Mouse (Mus musculus) 3T3-L1 (cell line): Measurements from ENCODE around the gene Gm11077.

Experiments used
- DNase-seq: peaks from one replicate; pipeline ENCODE4 v3.0.0-alpha.2; 2015; ENCODE audit warnings: low read depth, low spot score

Gm11077 gene

GRCm38 (mm10) chr6:140729272-140729671 lies at the start of gene Gm11077:
Gene Gm11077 (plus strand): TSS chr6:140729284.
- DNase-seq: no peak

- no peak for DNase-seq
Measured at GRCm38 (mm10) chr6:140680713-140681112, 48.4 kb upstream of the Gm11077 start.

DNA sequence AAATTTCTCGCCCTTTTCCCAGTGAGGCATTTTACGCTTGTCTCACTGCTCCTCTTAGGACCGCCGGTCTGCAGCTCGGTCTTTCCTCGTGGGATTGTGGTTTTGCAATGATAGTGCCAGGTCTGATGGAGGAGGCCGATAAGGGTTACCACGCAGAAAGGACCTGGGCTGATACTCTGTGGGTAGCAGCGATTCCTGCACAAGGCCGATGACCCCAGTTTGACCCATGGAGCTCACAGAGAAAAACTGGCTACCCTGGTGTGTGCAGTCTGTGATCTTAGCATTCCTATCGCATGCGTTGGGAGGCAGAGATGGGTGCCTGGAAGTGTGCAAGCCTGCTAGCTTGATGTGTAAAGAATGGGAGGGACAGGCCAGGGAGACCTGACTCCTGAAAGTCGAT lies 46.3 kb upstream of the Gm11077 start:
- DNase-seq: no peak

DNA sequence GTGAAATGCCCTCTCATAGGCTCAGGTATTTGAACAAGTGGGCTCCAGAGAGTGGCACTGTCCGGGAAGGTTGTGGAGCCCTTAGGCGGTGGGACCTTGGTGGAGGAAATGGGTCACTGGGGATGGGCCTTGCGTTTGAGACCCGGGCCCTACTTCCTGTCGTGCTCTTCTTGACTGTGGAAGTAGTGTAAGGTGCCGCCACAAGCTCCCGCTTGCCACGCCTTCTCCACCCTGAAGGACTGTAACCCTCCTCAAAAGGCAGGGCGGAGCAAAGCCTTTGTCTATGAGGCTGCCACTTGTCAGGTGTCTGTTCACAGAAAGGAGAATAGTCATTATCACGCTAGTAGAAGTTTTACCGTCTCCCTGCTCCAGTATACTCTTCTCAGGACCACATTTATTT lies 44.7 kb upstream of the Gm11077 start:
- DNase-seq: no peak

GRCm38 (mm10) chr6:140689617-140690404 lies 39.3 kb upstream of the Gm11077 start:
- no peak for DNase-seq

DNA sequence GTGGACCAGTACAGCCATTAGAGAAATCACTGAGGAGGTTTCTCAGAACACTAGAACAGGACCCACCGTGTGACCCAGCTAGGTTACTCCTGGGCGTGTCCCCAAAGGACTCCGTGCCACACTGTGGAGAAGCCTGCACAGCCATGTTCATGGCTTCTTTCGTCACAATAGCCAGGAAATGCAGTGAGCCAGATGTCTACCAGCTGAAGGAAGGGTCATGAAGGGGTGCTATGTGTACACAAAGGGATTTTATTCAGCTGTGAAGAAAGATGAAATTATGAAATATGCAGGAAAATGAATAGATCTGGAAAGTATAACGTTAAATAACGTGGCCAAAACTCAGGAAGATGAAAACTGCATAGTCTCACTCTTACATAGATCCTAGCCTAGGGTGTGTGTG lies 36.9 kb upstream of the Gm11077 start:
- no peak for DNase-seq

- DNase-seq: no peak
Measured at GRCm38 (mm10) chr6:140696192-140696879, 32.7 kb upstream of the Gm11077 start.

DNA sequence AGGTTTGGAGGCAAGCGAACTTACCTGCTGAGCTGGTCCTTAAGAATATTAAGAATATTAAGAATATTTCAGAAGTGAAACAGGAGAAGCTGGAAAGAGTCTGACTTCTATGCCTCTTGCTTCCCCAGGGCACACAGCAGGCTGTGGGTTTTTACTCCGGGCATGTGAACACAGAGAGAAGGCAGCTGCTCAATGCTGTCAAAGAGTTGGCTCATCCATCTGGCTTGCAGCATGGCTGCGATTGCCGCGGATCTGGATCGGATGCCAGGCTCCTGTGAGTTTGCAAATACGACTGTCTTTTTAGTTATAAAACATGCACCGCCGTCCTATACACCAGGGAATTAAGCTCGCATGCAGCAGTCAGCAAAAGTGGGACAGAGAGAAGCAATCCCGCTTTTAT lies 31.1 kb upstream of the Gm11077 start:
- no peak for DNase-seq

GRCm38 (mm10) chr6:140698596-140698995 lies 30.5 kb upstream of the Gm11077 start:
- DNase-seq: no peak

GRCm38 (mm10) chr6:140701259-140701658 lies 27.8 kb upstream of the Gm11077 start:
- DNase-seq: no peak

DNA sequence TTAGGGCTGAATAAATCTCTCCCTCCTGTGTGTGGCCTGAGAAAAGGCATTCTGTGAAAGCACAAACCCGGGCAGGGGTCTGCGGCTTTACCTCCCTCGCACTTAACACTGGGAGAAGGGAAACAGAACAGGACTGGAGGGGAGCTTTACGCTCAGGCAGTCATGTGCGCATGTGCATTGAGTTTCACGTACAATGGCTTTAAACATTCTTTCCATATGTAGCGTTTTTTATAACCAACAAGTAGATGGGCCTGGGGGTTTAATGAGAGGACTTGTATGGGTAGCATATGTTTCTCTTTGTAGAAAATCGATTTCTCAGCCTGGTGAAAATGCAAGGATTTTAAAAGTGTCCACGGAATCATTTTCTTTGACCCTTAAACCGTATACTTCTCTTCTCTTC lies 24.0 kb upstream of the Gm11077 start:
- DNase-seq: no peak

GRCm38 (mm10) chr6:140706056-140706455 lies 23.0 kb upstream of the Gm11077 start:
- no peak for DNase-seq

DNA sequence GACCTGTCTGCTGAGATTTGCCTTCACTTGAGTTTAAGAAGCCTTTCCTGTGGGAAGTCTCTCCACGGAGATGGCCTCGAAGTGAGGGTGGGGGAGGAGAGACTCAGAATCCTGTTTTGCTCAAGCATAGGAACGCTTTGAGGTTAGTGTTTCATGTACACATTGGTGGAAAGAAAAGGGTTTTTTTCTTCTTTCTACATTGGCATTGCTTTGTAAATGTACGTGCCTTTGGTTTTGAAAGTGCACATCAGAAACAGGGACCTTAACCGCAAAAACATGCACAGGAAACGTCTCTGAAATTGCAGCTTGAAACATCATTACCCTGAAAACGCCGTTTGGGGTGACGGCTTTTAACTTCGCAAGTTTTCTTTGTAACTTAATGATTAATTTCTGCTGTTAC lies 21.0 kb upstream of the Gm11077 start:
- DNase-seq: no peak

GRCm38 (mm10) chr6:140709415-140710107 lies 19.5 kb upstream of the Gm11077 start:
- DNase-seq: peak; percentile 22

GRCm38 (mm10) chr6:140712754-140713153 lies 16.3 kb upstream of the Gm11077 start:
- peak; percentile 81 for DNase-seq

DNA sequence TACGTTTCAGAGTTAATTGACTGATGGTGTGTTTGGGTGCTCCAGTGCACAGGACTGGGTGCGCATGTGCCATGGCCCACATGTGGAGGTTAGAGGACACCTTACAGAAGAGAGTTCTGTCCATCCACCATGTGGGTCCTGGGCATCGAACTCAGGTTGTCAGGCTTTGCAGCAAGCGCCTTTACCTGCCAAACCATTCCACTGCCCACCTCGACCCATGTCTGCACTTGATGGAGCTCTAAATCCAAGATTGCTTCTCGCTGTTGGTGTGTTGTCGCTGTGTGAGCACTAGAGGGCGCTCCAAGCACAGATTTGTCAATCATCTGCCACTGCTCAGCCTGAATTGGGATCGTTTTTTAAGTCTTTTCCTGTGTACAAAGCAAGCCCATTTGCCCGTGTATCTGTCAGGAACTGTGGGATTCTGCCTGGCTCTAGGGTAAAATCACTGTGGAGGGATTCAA lies 14.1 kb upstream of the Gm11077 start:
- peak; percentile 88 for DNase-seq

- DNase-seq: no peak
Measured at GRCm38 (mm10) chr6:140722058-140722457, 7.0 kb upstream of the Gm11077 start.

DNA sequence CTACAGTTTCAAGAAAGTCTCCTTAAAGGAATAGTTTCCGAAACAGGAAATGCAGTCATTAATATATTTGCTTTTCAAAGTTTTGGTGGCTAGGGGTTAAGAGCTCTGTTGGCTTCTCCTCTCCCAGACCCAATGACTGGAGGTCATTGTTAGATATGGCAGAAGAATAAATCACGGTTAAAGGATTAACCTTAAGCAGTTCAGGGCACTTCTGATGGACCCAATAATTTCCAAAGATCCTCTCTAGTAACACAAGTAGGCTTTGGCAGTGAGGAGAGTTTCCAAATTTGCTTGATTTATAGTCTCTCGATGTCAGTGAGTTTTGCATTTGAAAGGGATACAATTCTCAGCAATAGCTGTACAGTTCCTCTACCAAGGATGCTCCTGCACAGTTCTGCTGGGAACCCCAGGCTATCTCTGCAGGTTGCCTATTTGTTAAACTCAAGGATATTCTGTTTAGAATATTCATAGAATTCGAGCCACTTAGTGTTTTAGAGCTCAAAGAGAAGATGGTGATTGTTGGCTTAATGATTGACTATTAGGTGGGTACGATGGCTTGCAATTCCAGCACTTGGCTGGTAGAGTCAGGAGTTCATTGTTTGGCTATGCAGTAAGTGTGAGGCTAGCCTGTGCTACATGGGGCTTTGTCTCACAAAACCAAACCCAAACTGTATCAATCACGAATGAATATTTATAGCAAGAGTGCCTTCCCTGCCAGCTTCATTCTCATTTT lies 1.8 kb downstream of the Gm11077 start:
- DNase-seq: no peak

GRCm38 (mm10) chr6:140731402-140731730 lies 2.3 kb downstream of the Gm11077 start:
- no peak for DNase-seq

GRCm38 (mm10) chr6:140732971-140733640 lies 4.0 kb downstream of the Gm11077 start:
- DNase-seq: no peak

DNA sequence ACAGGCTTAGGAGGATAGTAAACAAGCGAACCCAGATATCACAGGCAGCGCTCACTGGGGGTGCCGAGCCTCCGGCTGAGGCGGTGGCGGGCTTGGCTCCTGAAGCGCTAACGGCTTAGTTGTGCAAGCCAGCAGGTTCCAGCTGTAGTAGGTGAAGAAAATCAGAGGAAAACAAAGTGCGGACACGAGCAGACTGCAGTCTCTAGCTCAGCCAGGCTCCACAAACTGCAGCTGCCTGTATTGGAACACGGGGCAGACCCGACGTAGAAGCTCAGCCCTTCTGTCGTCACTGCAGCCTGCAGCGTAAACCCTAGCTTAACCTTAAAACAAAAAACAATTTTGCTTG lies 4.5 kb downstream of the Gm11077 start:
- no peak for DNase-seq
